Mouse (Mus musculus) forebrain, embryonic 16.5 days (tissue): ENCODE measurements around the gene Asb5. TPM values are rescaled to one million over a fixed set of nuclear protein-coding genes. Genes with fewer than 3 reads are reported as not detected.
"Not testable (repeated sequence)": the region's sequence is repeated elsewhere in the genome, so short reads cannot be mapped to it uniquely, and the experiment has no call there.

Experiments
- ATAC-seq: fragments of 200-750 bp; cut with Nextera tagmentation; 2 replicates; pipeline ENCODE4 v1.8.0; 2017; ENCODE audit warnings: mild to moderate bottlenecking, moderate library complexity
- H3K27ac ChIP-seq: fragments of 300-500 bp; sonication (generic); 2 replicates; pipeline ENCODE4 v1.5.1; 2014; ENCODE audit warnings: low read length, control low read depth
- H3K27me3 ChIP-seq: fragments of 300-500 bp; sonication (generic); replicated peaks from 2 replicates; pipeline ENCODE4 v1.6.1; 2014; ENCODE audit warnings: low read length; ENCODE audit not compliant: control insufficient read depth, insufficient read depth
- H3K36me3 ChIP-seq: fragments of 300-500 bp; sonication (generic); 2 replicates; pipeline ENCODE4 v1.6.1; 2014; ENCODE audit not compliant: control insufficient read depth, insufficient read depth
- H3K4me1 ChIP-seq: fragments of 300-500 bp; sonication (generic); replicated peaks from 2 replicates; pipeline ENCODE4 v1.6.1; 2014; ENCODE audit warnings: low read length; ENCODE audit not compliant: control insufficient read depth, insufficient read depth
- H3K4me2 ChIP-seq: fragments of 300-500 bp; sonication (generic); 2 replicates; pipeline ENCODE4 v1.6.1; 2014; ENCODE audit warnings: mild to moderate bottlenecking, low read length, control low read depth
- H3K4me3 ChIP-seq: fragments of 300-500 bp; sonication (generic); replicated peaks from 2 replicates; pipeline ENCODE4 v1.5.1; 2014; ENCODE audit warnings: mild to moderate bottlenecking, low read length, control low read depth
- H3K9ac ChIP-seq: fragments of 300-500 bp; sonication (generic); replicated peaks from 2 replicates; pipeline ENCODE4 v1.6.1; 2014; ENCODE audit warnings: low read depth, low read length, control low read depth
- H3K9me3 ChIP-seq: fragments of 300-500 bp; sonication (generic); 2 replicates; pipeline ENCODE4 v1.6.1; 2016; ENCODE audit warnings: low read length; ENCODE audit not compliant: control insufficient read depth
- WGBS: fragments of 180-500 bp; shearing (Covaris S2); extraction: QIAGEN DNeasy Blood & Tissue Kit; methylation state at CpG from one replicate; pipeline ENCODE4 v1.1.7; 2014; 5-methylcytosine and 5-hydroxymethylcytosine counted together
- polyA plus RNA-seq: library from polyadenylated mRNA; unstranded; fragments of >200 nt; fragmentation: Nextera tagmentation; extraction: Ambion mirVana; gene quantifications from 2 replicates; pipeline ENCODE4 v1.2.1, GENCODE M21; 2015

The Asb5 gene
- polyA plus RNA-seq, 1 experiment from 2014 or later: 6.3 TPM

GRCm38 (mm10) chr8:54597386-54597785, 68.0 kb downstream of the Asb5 start:
- Histone ChIP-seq H3K27ac (no peak overlapping the region), H3K27me3 (no peaks in the 10 kb centered on the region), H3K4me2 (no peak overlapping the region), H3K4me1 (peaks cover 19% of the 10 kb centered on the region), H3K4me3 (no peak overlapping the region), H3K9me3 (no peaks in the 10 kb centered on the region), H3K9ac (no peak overlapping the region), H3K36me3 (no peaks in the 10 kb centered on the region)
- ATAC-seq: no peak
- WGBS: 74% methylated on average over 2 of the region's 2 CpGs

- WGBS: 5% methylated on average over 21 of the region's 21 CpGs
- Histone ChIP-seq H3K9ac (peak within 1 kb of the TSS; percentile 44), H3K27ac (no peak within 1 kb of the TSS), H3K4me1 (peaks cover 7% of the 10 kb centered on the region), H3K27me3 (no peaks in the 10 kb centered on the region), H3K4me3 (peak within 1 kb of the TSS; percentile 31), H3K36me3 (no peaks in the 10 kb centered on the region), H3K9me3 (no peaks in the 10 kb centered on the region), H3K4me2 (peak within 1 kb of the TSS; percentile 63)
- peak; percentile 91 for ATAC-seq
Measured at GRCm38 (mm10) chr8:54600671-54601251, 71.4 kb downstream of the Asb5 start, which contains the start of gene Spata4. Gene Spata4 (plus strand): TSS chr8:54600781.

DNA sequence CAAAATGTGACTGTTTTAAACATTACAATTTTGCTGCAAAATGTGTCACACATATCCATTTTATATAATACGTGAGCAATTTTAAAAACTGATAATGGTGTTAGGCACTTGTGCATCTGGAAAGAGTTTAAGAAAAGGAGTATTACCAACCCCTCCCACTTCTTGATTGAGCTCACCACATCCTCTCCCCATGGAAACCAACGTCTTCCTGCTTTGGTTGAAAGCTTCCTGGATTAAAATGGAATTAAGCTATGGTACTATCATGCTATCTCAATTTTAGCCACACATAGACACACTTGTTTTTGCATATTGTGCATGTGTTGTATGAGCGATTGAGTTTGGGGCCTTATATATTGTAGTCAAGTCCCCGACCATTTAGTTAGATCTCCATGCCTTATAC, 74.1 kb downstream of the Asb5 start:
- peaks cover 7% of the 10 kb centered on the region for H3K4me1 ChIP-seq
- H3K9me3 ChIP-seq: no peaks in the 10 kb centered on the region
- H3K4me2 ChIP-seq: no peak overlapping the region
- ATAC-seq: no peak
- H3K36me3 ChIP-seq: no peaks in the 10 kb centered on the region
- no peak overlapping the region for H3K9ac ChIP-seq
- H3K27me3 ChIP-seq: no peaks in the 10 kb centered on the region
- WGBS: 79% methylated on average over 4 of the region's 4 CpGs
- no peak overlapping the region for H3K4me3 ChIP-seq
- H3K27ac ChIP-seq: no peak overlapping the region

- no peak overlapping the region for H3K9ac ChIP-seq
- ATAC-seq: no peak
- 91% methylated on average over 2 of the region's 2 CpGs for WGBS
Measured at GRCm38 (mm10) chr8:54609336-54609735, 80.0 kb downstream of the Asb5 start.

DNA sequence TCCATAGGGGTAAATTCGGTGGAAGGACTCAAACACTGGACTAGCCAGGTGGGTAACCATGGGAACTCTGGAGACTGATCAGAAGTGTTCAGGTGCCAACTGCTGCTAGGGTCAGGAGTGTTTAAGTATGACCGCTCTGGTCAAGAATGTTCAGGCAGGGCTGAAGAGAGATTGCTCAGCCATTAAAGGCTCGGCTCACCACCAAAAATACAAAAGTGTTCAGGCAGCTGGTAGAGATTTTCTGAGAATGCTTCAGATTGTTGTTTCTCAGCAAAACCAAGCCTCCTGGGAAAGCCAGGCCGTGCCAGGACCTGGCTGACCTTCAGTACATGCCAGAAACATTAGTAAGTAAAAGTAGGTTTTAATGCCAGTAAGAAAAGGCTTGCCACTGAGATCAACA, 80.9 kb downstream of the Asb5 start:
- Histone ChIP-seq H3K4me3 (no peak overlapping the region), H3K27me3 (no peaks in the 10 kb centered on the region), H3K36me3 (no peaks in the 10 kb centered on the region), H3K9ac (no peak overlapping the region), H3K9me3 (no peaks in the 10 kb centered on the region), H3K4me1 (no peaks in the 10 kb centered on the region), H3K4me2 (no peak overlapping the region), H3K27ac (no peak overlapping the region)
- 68% methylated on average over 4 of the region's 4 CpGs for WGBS
- ATAC-seq: no peak; the same call in 1 of the 2 replicates

More at GRCm38 (mm10) chr8:54609336-54609735, 80.0 kb downstream of the Asb5 start:
- Histone ChIP-seq H3K4me3 (no peak overlapping the region), H3K27ac (no peak overlapping the region), H3K4me2 (no peak overlapping the region), H3K4me1 (no peaks in the 10 kb centered on the region), H3K27me3 (no peaks in the 10 kb centered on the region), H3K36me3 (no peaks in the 10 kb centered on the region), H3K9me3 (no peaks in the 10 kb centered on the region)

- not testable (repeated sequence) for ATAC-seq, H3K4me3 ChIP-seq, H3K4me1 ChIP-seq, H3K4me2 ChIP-seq, H3K36me3 ChIP-seq, H3K27ac ChIP-seq, H3K9ac ChIP-seq, H3K27me3 ChIP-seq, H3K9me3 ChIP-seq
- 90% methylated on average over 17 of the region's 17 CpGs for WGBS
Measured at GRCm38 (mm10) chr8:54616710-54617109, 87.3 kb downstream of the Asb5 start.

Other genes with a start within 250 kb of the Asb5 start
- gene Spcs3, start 418 bp downstream of the Asb5 start, polyA plus RNA-seq: 62.5 and 71.8 TPM in 2 replicates
- 0.20 TPM in 1 of 2 replicates, not detected in the other for gene Spata4, start 71.2 kb downstream of the Asb5 start, polyA plus RNA-seq